In the genomic region with DNA sequence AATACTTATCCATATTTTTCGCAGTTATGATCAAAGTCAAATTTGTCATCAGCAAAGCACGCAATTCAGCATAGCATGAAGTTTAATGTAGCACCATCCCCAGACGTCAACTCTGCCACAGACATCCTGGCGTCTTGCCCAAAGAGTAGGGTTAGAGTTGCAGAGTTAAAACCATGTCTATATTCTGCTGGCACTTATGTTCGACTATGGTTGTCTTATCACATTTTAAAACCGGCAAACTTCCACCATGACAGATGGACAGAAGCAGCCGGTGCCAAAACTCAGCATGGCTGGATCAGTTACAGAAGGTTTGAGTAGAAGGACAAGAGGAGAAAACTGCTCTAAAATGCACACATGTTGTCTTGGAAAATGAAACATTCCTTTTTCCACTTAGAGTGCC, we compare ENCODE assay signal across 12 mouse cellular contexts.
DNase-seq lines count a peak whose midpoint lies in the region; ATAC-seq and TF ChIP-seq lines count a peak whose summit lies in the region.
"Had no signal": no experiment of that assay in that cellular context is flagged by ENCODE, and none has a peak within 500 bp of the region (broad histone marks: within the 10 kb centered on the region; RNA-seq: fewer than 3 reads in every experiment).

No protein-coding gene starts in this region.

- H3K4me1 ChIP-seq in forebrain, embryonic 15.5 days, result no peaks in the 10 kb centered on the region
- H3K4me1 ChIP-seq in forebrain, embryonic 12.5 days, result no peaks in the 10 kb centered on the region
- H3K4me1 ChIP-seq in cerebellum, adult 2 months (ENCODE audit: control insufficient read depth, insufficient read depth, low read length), result no peaks in the 10 kb centered on the region; the same call in 1 of the 2 replicates
- H3K4me1 ChIP-seq: neural tube, embryonic 13.5 days; stomach, embryonic 15.5 days had no signal

- H3K9ac ChIP-seq in forebrain, embryonic 15.5 days (replicated peaks), result no peak overlapping the region
- H3K9ac ChIP-seq in forebrain, embryonic 12.5 days, result no peak overlapping the region
- H3K9ac ChIP-seq: neural tube, embryonic 13.5 days; stomach, embryonic 15.5 days had no signal

- peak; percentile 86 for ATAC-seq in forebrain, embryonic 15.5 days (replicated peaks)
- no peak for ATAC-seq in forebrain, embryonic 12.5 days (ENCODE audit: low FRiP score)
- ATAC-seq in activated CD4-positive, CD25-positive, alpha-beta regulatory T cell, adult 4 months, result no peak

- no peak overlapping the region for H3K27ac ChIP-seq in forebrain, embryonic 15.5 days (replicated peaks)
- H3K27ac ChIP-seq in forebrain, embryonic 12.5 days, result no peak overlapping the region
- H3K27ac ChIP-seq in cerebellum, adult 2 months (ENCODE audit: insufficient read depth, low read length), result no peak overlapping the region
- H3K27ac ChIP-seq: neural tube, embryonic 13.5 days; stomach, embryonic 15.5 days had no signal

- WGBS in forebrain, embryonic 15.5 days, result 71% methylated on average over 7 of the region's 7 CpGs
- WGBS in forebrain, embryonic 12.5 days, result 85% methylated on average over 7 of the region's 7 CpGs
- WGBS in cerebellum, adult 2 months, result 10% methylated on average over 7 of the region's 7 CpGs

- no peaks in the 10 kb centered on the region for H3K36me3 ChIP-seq in forebrain, embryonic 15.5 days
- H3K36me3 ChIP-seq in forebrain, embryonic 12.5 days (replicated peaks), result no peaks in the 10 kb centered on the region
- H3K36me3 ChIP-seq: neural tube, embryonic 13.5 days; stomach, embryonic 15.5 days had no signal

- no peak overlapping the region for H3K4me2 ChIP-seq in forebrain, embryonic 15.5 days (replicated peaks)
- H3K4me2 ChIP-seq in forebrain, embryonic 12.5 days, result no peak overlapping the region
- H3K4me2 ChIP-seq: neural tube, embryonic 13.5 days; stomach, embryonic 15.5 days had no signal

- H3K9me3 ChIP-seq in forebrain, embryonic 15.5 days, result no peaks in the 10 kb centered on the region
- H3K9me3 ChIP-seq in forebrain, embryonic 12.5 days, result no peaks in the 10 kb centered on the region
- H3K9me3 ChIP-seq: neural tube, embryonic 13.5 days; stomach, embryonic 15.5 days had no signal

- H3K27me3 ChIP-seq in forebrain, embryonic 15.5 days, result no peaks in the 10 kb centered on the region
- no peaks in the 10 kb centered on the region for H3K27me3 ChIP-seq in forebrain, embryonic 12.5 days
- no peaks in the 10 kb centered on the region for H3K27me3 ChIP-seq in cerebellum, adult 2 months (ENCODE audit: control insufficient read depth, insufficient read depth, low read length)
- H3K27me3 ChIP-seq: neural tube, embryonic 13.5 days; stomach, embryonic 15.5 days had no signal

- no peak overlapping the region for H3K4me3 ChIP-seq in forebrain, embryonic 15.5 days
- H3K4me3 ChIP-seq in forebrain, embryonic 12.5 days (replicated peaks), result no peak overlapping the region
- H3K4me3 ChIP-seq in cerebellum, adult 2 months (replicated peaks; ENCODE audit: insufficient read depth, low read depth, low read length), result no peak overlapping the region
- H3K4me3 ChIP-seq: neural tube, embryonic 13.5 days; stomach, embryonic 15.5 days had no signal

- no peak for TF ChIP-seq CTCF in cerebellum, adult 2 months (IDR thresholded peaks at IDR 0.05; ENCODE audit: borderline replicate concordance, insufficient read depth, low read depth, low read length)

- peak; percentile 96 to 97 for DNase-seq in cerebellum, adult 2 months
- DNase-seq in layer of hippocampus, adult 18-20 months (ENCODE audit: low spot score in 2 of 2), result peak; percentile 19 to 35
- DNase-seq in left cerebral cortex, postnatal 4 days, result peak; percentile 79
- no peak for DNase-seq in spleen, postnatal 14 days (ENCODE audit: low spot score in 2 of 2)
- DNase-seq in kidney, postnatal 36 days, result no peak
- DNase-seq: gastrocnemius, postnatal 10 days; lung, postnatal 4 days had no signal

- no peak for TF ChIP-seq POLR2A in cerebellum, adult 2 months (IDR thresholded peaks at IDR 0.05; ENCODE audit: borderline replicate concordance, insufficient read depth, low read length)

- intact Hi-C loops in left cerebral cortex, postnatal 4 days (cut with DNase I), result no loop called here

Comparison
In these comparisons a context has a peak if more than half of its experiments do, and no peak if none do; other contexts are left out.
1. DNase-seq: peak in cerebellum, adult 2 months (2 of 2), layer of hippocampus, adult 18-20 months (2 of 2) and left cerebral cortex, postnatal 4 days (single experiment); none in spleen, postnatal 14 days (0 of 2) and kidney, postnatal 36 days (0 of 2).